Mouse (Mus musculus) heart, embryonic 13.5 days (tissue): ENCODE results near the gene Rab26. TPM values are rescaled to one million over a fixed set of nuclear protein-coding genes. Genes with fewer than 3 reads are reported as not detected.

Source experiments
- ATAC-seq: fragments of 200-750 bp; cut with Nextera tagmentation; 2 replicates; pipeline ENCODE4 v1.8.0; 2017; ENCODE audit warnings: moderate TSS enrichment; ENCODE audit not compliant: insufficient number of reproducible peaks, low FRiP score, low TSS enrichment; ENCODE audit errors: extremely low read depth
- H3K27ac ChIP-seq: fragments of 300-500 bp; sonication (generic); replicated peaks from 2 replicates; pipeline ENCODE4 v1.5.1; 2015; ENCODE audit warnings: moderate library complexity, mild to moderate bottlenecking, inconsistent platforms
- H3K27me3 ChIP-seq: fragments of 300-500 bp; sonication (generic); replicated peaks from 2 replicates; pipeline ENCODE4 v1.6.1; 2015; ENCODE audit warnings: mild to moderate bottlenecking, inconsistent platforms
- H3K36me3 ChIP-seq: fragments of 300-500 bp; sonication (generic); 2 replicates; pipeline ENCODE4 v1.6.1; 2015; ENCODE audit warnings: mild to moderate bottlenecking, inconsistent platforms
- H3K4me1 ChIP-seq: fragments of 300-500 bp; sonication (generic); 2 replicates; pipeline ENCODE4 v1.6.1; 2015; ENCODE audit warnings: inconsistent platforms
- H3K4me2 ChIP-seq: fragments of 300-500 bp; sonication (generic); 2 replicates; pipeline ENCODE4 v1.6.1; 2015; ENCODE audit warnings: inconsistent platforms, mild to moderate bottlenecking, moderate library complexity
- H3K4me3 ChIP-seq: fragments of 300-500 bp; sonication (generic); 2 replicates; pipeline ENCODE4 v1.5.1; 2015; ENCODE audit warnings: moderate library complexity, mild to moderate bottlenecking, inconsistent platforms
- H3K9ac ChIP-seq: fragments of 300-500 bp; sonication (generic); 2 replicates; pipeline ENCODE4 v1.6.1; 2015; ENCODE audit warnings: inconsistent platforms, mild to moderate bottlenecking, moderate library complexity
- H3K9me3 ChIP-seq: fragments of 300-500 bp; sonication (generic); 2 replicates; pipeline ENCODE4 v1.6.1; 2016; ENCODE audit warnings: inconsistent platforms
- WGBS: fragments of 180-500 bp; shearing (Covaris S2); methylation state at CpG from one replicate; pipeline ENCODE4 v1.1.7; 2015; ENCODE audit warnings: mixed read lengths; 5-methylcytosine and 5-hydroxymethylcytosine counted together
- polyA plus RNA-seq: library from polyadenylated mRNA; unstranded; fragments of >200 nt; fragmentation: Nextera tagmentation; extraction: Ambion mirVana; gene quantifications from 2 replicates; pipeline ENCODE4 v1.2.1, GENCODE M21; 2015

Gene Rab26
- polyA plus RNA-seq, 1 experiment from 2014 or later, result 1.0 TPM

DNA sequence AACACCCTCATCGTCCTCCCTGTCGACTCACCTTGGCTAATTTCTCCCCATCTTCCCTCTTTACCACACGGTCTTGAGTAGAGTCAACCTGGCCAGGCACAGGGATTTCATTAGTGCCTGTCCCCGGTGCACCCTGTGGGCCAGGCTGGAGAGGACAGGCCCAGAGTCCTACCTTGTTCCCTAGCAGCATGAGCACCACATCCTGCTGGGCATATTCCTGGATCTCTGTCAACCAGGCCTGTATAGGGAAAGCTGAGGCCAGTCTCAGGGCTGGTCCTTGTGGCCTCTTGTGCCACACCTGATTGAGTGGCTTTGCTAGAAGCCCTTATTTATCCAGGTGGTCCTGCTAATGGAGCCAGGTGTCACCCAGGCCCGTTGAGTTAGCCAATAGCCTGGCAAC is 4.1 kb downstream of the Rab26 start:
- Histone ChIP-seq H3K9me3 (no peaks in the 10 kb centered on the region), H3K27me3 (no peaks in the 10 kb centered on the region; the same call in 1 of the 2 replicates), H3K4me1 (peaks cover 68% of the 10 kb centered on the region), H3K27ac (peak overlapping the region; percentile 83), H3K9ac (peak overlapping the region; percentile 91), H3K36me3 (peaks cover 27% of the 10 kb centered on the region), H3K4me2 (peak overlapping the region; percentile 93), H3K4me3 (peak overlapping the region; percentile 87)
- 20% methylated on average over 5 of the region's 5 CpGs for WGBS
- no peak for ATAC-seq

DNA sequence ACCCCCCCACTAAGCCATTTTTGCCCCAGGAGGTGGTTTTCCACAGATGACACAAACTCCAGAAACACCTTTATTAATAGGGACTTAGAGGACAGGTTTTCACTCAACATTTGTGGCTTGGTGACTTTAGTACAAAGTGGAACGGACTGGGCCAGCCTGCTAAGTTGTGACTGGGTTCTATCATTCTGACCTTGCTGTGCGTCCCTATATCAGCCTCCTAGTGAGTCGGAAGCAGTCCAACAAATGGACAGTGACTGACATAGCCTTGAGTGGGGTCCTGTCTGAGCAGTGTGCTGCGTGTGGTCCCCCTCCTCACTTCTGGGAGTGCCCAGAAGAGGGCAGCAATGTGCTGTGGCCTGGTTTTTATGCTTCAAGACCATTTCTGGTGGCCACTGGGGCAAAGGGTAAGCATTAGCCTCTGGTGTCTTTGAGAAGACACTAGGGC is 5.0 kb downstream of the Rab26 start:
- ATAC-seq, result no peak
- no peaks in the 10 kb centered on the region for H3K9me3 ChIP-seq
- peak overlapping the region; percentile 91 for H3K9ac ChIP-seq
- H3K27me3 ChIP-seq, result no peaks in the 10 kb centered on the region; the same call in 1 of the 2 replicates
- H3K36me3 ChIP-seq, result peaks cover 27% of the 10 kb centered on the region
- peak overlapping the region; percentile 83 for H3K27ac ChIP-seq
- peak overlapping the region; percentile 93 for H3K4me2 ChIP-seq
- 1% methylated on average over 4 of the region's 4 CpGs for WGBS
- H3K4me1 ChIP-seq, result peaks cover 76% of the 10 kb centered on the region
- H3K4me3 ChIP-seq, result peak overlapping the region; percentile 87

DNA sequence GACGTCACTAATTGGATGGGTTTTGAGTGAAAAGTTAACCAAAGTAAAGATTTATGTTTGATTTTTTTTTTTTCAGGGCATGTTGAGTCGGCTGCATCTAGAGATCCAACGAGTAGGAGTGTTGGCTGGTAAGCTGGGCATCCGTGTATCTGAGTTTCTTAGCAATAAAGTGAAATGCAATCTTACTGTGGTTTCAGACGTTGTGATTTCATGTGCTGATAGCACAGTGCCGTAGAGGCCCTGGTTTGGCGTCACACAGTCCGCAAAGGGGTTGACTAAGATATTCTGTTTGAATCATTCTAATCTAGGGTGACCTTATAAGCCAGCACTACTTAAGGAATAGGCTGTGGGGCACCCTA is 5.5 kb downstream of the Rab26 start:
- Histone ChIP-seq H3K4me2 (peak overlapping the region; percentile 93), H3K27ac (peak overlapping the region; percentile 83), H3K4me1 (peaks cover 77% of the 10 kb centered on the region), H3K27me3 (no peaks in the 10 kb centered on the region; the same call in 1 of the 2 replicates), H3K36me3 (peaks cover 27% of the 10 kb centered on the region), H3K9me3 (no peaks in the 10 kb centered on the region), H3K9ac (peak overlapping the region; percentile 91), H3K4me3 (peak overlapping the region; percentile 87)
- ATAC-seq, result no peak
- WGBS, result under 1% methylated on average over 8 of the region's 8 CpGs

DNA sequence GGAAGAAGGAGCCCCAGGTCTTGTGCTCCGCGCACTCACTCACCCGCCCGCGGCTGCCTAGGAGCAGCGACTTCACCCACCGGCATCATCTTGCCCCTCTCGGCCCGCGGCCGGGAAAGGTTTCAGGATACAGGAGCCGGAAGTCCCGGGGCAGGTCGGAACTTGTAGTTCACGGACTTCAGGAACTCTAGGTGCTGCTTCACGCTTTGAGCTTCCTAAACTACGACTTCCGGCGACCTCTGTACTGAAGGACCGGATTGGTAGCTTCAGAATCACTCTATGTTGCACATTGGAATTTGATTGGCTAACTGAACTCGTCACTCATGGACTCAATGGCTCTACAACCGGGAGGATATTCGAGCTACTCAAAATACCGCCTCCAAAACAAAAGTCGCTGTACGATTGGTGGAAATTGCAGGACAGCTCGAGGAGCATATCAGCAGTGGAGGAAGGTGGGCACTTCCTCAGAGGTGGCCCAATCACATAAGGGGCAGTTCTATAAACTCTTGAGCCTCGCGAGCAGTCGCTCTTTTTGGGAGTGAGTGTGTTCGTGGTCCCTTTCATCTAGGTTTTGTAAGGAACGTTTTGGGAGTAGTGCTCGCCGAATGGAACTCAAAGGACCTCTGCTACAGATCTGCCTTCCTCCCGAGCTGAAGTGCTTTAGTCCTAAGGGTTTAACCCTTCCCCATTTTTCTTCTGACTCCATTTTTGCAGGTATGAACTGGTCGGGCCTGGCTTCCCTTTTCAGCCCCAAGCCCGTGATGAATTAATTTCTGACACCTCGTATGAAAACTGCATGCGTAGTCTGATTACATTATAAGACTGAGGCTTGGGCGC is 6.1 kb downstream of the Rab26 start, which contains the start of gene Traf7:
TSS of gene Traf7 (minus strand) at position 216 of the 837 bp plus-strand sequence.
- no peaks in the 10 kb centered on the region for H3K9me3 ChIP-seq
- WGBS, result under 1% methylated on average over 40 of the region's 40 CpGs
- H3K4me3 ChIP-seq, result peak within 1 kb of the TSS; percentile 87
- H3K36me3 ChIP-seq, result peaks cover 31% of the 10 kb centered on the region
- peak within 1 kb of the TSS; percentile 94 for H3K9ac ChIP-seq
- peak; percentile 92 for ATAC-seq
- peak within 1 kb of the TSS; percentile 93 for H3K4me2 ChIP-seq
- H3K4me1 ChIP-seq, result peaks cover 71% of the 10 kb centered on the region
- H3K27ac ChIP-seq, result peak within 1 kb of the TSS; percentile 83
- H3K27me3 ChIP-seq, result no peaks in the 10 kb centered on the region; the same call in 1 of the 2 replicates

DNA sequence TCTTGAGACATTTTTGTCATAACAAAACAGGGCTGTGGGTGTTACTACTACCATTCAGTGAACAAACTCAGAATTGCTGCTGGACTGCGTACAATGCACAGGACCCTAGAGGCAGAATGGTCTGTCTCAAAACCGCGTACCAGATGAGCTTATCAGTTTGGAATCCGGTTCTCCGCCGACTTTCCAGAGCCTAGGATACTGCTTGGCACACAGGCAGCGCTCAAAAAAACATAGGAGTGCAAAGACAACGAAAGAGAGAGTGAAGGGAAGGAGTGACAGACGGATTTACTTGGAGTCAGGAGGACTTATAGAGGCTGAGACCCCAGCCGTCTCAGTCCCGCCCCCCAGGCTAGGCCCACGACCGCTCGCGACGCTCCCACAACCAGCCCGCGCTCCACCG is 6.7 kb downstream of the Rab26 start:
- WGBS, result under 1% methylated on average over 19 of the region's 19 CpGs
- H3K27ac ChIP-seq, result peak overlapping the region; percentile 83
- H3K4me2 ChIP-seq, result peak overlapping the region; percentile 80
- peaks cover 65% of the 10 kb centered on the region for H3K4me1 ChIP-seq
- H3K9me3 ChIP-seq, result no peaks in the 10 kb centered on the region
- H3K27me3 ChIP-seq, result no peaks in the 10 kb centered on the region; the same call in 1 of the 2 replicates
- peak overlapping the region; percentile 87 for H3K4me3 ChIP-seq
- ATAC-seq, result no peak
- peaks cover 36% of the 10 kb centered on the region for H3K36me3 ChIP-seq
- peak overlapping the region; percentile 94 for H3K9ac ChIP-seq

DNA sequence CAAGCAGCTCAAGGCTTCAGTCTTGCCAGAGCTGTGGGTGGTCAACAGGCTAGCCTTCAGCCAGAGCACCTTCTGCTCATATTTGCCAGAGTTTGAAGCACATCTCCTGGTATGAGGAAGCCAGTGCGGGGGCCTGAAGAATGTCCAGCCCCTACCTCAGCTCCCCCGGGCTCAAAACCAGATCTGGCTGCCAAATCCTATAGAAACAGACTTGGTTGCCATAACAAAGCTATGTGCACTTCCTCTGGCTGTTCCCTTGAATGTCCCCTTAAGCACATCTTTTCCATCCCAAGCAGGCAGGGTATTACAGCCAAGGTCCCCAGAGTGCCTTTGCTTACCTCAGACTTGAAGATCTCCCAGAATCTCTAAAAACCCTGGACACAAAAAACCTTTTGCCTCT is 9.3 kb downstream of the Rab26 start:
- ATAC-seq, result no peak
- Histone ChIP-seq H3K36me3 (peaks cover 28% of the 10 kb centered on the region), H3K9me3 (no peaks in the 10 kb centered on the region), H3K9ac (peak overlapping the region; percentile 51), H3K4me2 (peak overlapping the region; percentile 5; the same call in 1 of the 2 replicates), H3K4me1 (peaks cover 43% of the 10 kb centered on the region), H3K27me3 (no peaks in the 10 kb centered on the region), H3K4me3 (no peak overlapping the region), H3K27ac (peak overlapping the region; percentile 41)
- whole genome bisulfite sequencing, result 48% methylated on average over 2 of the region's 2 CpGs

DNA sequence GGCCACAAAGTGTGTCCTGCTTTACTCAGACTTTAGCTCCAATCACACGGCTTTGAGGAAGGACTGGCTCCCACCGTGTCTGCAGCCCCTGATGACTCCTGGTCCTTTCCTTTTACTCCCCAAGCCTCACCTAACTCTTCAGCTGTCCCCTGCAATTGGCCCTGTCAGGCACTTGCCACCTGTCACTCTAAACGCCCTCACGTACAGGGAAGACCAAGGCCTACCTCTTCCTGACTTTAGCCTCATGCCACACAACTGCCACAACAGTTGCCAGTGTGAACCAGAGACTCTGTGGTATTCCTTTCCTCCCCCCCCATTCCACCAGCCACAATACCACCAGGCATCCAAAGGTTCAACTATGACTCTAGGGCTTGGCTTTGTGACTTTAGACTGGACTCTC is 13.6 kb downstream of the Rab26 start:
- no peaks in the 10 kb centered on the region for H3K27me3 ChIP-seq
- ATAC-seq, result no peak
- no peaks in the 10 kb centered on the region for H3K9me3 ChIP-seq
- H3K4me3 ChIP-seq, result no peak overlapping the region
- no peak overlapping the region for H3K27ac ChIP-seq
- peaks cover 53% of the 10 kb centered on the region for H3K36me3 ChIP-seq
- peaks cover 14% of the 10 kb centered on the region for H3K4me1 ChIP-seq
- H3K4me2 ChIP-seq, result no peak overlapping the region
- H3K9ac ChIP-seq, result no peak overlapping the region
- 82% methylated on average over 4 of the region's 4 CpGs for WGBS

DNA sequence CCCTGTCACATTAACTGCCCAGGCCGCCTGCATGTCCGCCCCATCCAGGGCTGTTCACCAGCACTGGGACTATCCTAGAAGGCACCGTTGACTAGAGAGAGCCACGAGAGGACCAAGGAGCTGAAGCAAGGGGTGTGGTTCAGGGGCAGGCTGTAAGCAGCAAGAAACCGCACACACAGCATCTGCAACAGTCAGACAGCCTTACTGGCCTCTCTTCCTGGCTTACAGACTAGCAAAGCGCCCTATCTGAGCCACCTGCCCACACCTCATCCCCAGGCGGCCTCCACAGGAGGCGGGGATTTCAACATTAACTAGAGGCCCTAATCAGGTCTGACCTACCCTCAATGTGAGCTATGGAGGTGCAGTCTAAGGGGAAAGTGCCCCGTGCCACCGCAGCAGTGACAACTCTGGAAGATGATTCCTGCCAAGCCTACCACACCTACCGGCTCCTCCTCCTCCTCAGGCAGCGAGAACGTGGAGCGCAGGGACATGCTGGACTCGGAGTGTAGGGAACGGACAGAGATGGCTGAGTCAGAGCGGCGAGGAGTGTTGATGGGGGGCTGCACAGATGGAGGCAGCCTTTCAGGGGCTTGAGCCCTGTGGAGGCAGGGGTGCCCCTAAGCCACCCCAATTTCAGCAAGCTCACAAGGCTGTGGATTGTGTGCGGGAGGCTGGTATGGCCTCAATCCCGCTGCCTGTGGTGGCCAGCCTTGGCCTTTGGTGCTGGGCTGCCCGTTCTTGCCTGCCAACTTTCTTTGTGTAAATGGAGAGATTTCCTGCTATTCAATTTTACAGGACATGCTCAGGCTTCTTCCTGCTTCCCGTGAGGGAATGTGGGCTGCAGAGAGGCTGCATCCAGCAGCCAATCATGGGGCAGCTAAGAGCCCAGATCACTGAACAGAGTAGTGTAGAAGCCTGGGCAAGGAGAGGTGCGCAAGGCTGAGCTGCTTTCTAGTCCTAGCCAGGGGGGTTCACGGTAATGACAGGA is 19.4 kb downstream of the Rab26 start:
- H3K36me3 ChIP-seq, result peaks cover 92% of the 10 kb centered on the region
- WGBS, result 82% methylated on average over 24 of the region's 24 CpGs

DNA sequence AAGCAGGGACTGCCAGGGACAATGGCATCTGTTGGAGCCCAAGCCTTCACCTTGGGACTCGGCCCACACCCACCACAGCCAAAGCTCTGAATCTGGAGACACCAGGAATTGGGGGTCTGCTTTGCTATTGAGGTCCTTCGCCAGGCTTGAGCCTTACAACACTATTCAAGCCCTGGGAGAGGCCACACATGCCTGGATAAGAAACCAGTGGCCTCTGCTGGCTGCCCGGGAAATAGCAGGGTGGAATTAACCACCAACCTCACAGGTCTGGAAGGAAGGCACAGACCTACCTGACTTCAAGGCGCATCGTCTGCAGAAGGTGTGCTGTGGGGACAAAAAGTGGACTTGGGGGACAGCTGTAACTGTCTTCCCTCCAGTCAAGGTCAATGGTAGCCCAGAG is 20.4 kb downstream of the Rab26 start:
- H3K36me3 ChIP-seq, result peaks cover 94% of the 10 kb centered on the region
- H3K27ac ChIP-seq, result no peak overlapping the region
- no peaks in the 10 kb centered on the region for H3K27me3 ChIP-seq
- H3K9me3 ChIP-seq, result no peaks in the 10 kb centered on the region
- 55% methylated on average over 5 of the region's 5 CpGs for WGBS
- H3K4me2 ChIP-seq, result peak overlapping the region; percentile 36; the same call in 1 of the 2 replicates
- no peak for ATAC-seq
- no peak overlapping the region for H3K9ac ChIP-seq
- H3K4me3 ChIP-seq, result 0 out of 2 replicates have a peak overlapping the region, but pooled peaks have one; percentile 10
- H3K4me1 ChIP-seq, result no peaks in the 10 kb centered on the region

More for the DNA sequence above, 19.4 kb downstream of the Rab26 start:
- no peak for ATAC-seq
- Histone ChIP-seq H3K4me1 (no peaks in the 10 kb centered on the region), H3K27ac (peak overlapping the region; percentile 86), H3K4me2 (peak overlapping the region; percentile 36), H3K9ac (peak overlapping the region; percentile 56; the same call in 1 of the 2 replicates), H3K9me3 (no peaks in the 10 kb centered on the region), H3K4me3 (0 out of 2 replicates have a peak overlapping the region, but pooled peaks have one; percentile 10), H3K27me3 (no peaks in the 10 kb centered on the region)

DNA sequence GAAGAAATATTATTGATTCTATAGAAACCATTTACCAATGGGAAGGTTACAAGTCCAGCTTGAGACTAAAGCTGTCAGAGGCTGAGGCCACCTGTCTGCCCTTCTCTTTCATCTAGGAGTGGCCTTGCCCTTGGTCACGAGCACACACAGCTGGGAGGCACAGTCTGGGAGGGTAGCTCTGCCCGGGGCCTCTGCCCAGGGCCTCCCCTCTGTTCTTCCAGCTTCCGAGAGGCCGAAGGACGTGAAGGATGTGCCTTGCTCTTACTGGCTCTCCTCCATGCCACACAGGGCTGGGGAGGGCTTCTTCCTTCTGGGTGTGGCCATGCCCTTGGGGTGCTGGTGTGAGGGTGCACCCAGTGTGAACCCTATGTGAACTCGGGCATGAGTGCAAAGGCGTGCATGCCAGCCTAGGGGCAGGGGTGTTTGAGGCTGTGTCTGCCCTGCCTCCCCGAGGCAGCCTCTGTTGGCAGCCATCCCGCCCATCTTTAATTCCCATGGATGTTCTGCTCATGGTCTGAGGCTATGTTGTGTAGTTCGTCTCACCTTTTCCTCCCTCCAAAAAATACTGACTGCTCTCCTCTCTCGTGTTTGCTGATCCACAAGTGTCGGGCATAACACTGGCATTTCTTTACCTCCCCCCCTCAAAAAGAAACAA is 26.1 kb downstream of the Rab26 start:
- H3K36me3 ChIP-seq, result peaks cover 51% of the 10 kb centered on the region
- no peak overlapping the region for H3K27ac ChIP-seq
- H3K4me3 ChIP-seq, result no peak overlapping the region
- 83% methylated on average over 12 of the region's 12 CpGs for WGBS
- peaks cover 44% of the 10 kb centered on the region for H3K27me3 ChIP-seq
- no peak for ATAC-seq
- peaks cover 14% of the 10 kb centered on the region for H3K4me1 ChIP-seq
- H3K9ac ChIP-seq, result no peak overlapping the region
- H3K4me2 ChIP-seq, result no peak overlapping the region
- no peaks in the 10 kb centered on the region for H3K9me3 ChIP-seq
